Mouse (Mus musculus) bone marrow, adult 2 months (tissue): Measurements from ENCODE around the gene Tmub2. TPM values are rescaled to one million over a fixed set of nuclear protein-coding genes. Genes with fewer than 3 reads are reported as not detected.

Source experiments
- H3K27ac ChIP-seq: fragments of 200-500 bp; 2 replicates; pipeline ENCODE4 v1.5.1; 2012; ENCODE audit warnings: low read depth, mild to moderate bottlenecking, control low read depth, inconsistent platforms, low read length; ENCODE audit not compliant: control insufficient read depth, poor library complexity, insufficient read depth
- H3K4me1 ChIP-seq: fragments of 200-500 bp; 2 replicates; pipeline ENCODE4 v1.6.1; 2011; ENCODE audit warnings: low read length; ENCODE audit not compliant: control insufficient read depth, insufficient read depth
- H3K4me3 ChIP-seq: fragments of 200-500 bp; replicated peaks from 2 replicates; pipeline ENCODE3; 2011; ENCODE audit warnings: mild to moderate bottlenecking, low read depth, low read length, control low read depth; ENCODE audit not compliant: control insufficient read depth
- CTCF ChIP-seq: fragments of 200-500 bp; IDR thresholded peaks from 2 replicates; pipeline ENCODE4 v1.5.1; 2011; ENCODE audit warnings: low read length, control low read depth; ENCODE audit not compliant: control insufficient read depth, insufficient read depth
- POLR2A ChIP-seq: fragments of 200-500 bp; IDR thresholded peaks from 2 replicates; pipeline ENCODE4 v1.6.1; 2011; ENCODE audit warnings: low read depth, mild to moderate bottlenecking, control low read depth, low read length, borderline replicate concordance; ENCODE audit not compliant: control insufficient read depth
- WGBS: fragments of 180-500 bp; shearing (Covaris S2); methylation state at CpG from one replicate; pipeline ENCODE4 v1.1.7; 2018; 5-methylcytosine and 5-hydroxymethylcytosine counted together
- polyA plus RNA-seq: library from polyadenylated mRNA; stranded (reverse); fragments of >200 nt; gene quantifications from 2 replicates; pipeline ENCODE4 v1.2.4, GENCODE M21; 2011; ENCODE audit warnings: low replicate concordance; ENCODE audit not compliant: missing spikeins, insufficient read depth, insufficient read length

Tmub2 gene
- polyA plus RNA-seq, 1 experiment = 36.9 TPM

GRCm38 (mm10) chr11:102319410-102319792 lies 34.7 kb downstream of the Tmub2 start, which contains the start of gene Ubtf:
Gene Ubtf (minus strand): TSS chr11:102319742.
- under 1% methylated on average over 25 of the region's 25 CpGs for WGBS
- peak; percentile 70; the same call in 1 of the 2 replicates for TF ChIP-seq POLR2A
- no peak for TF ChIP-seq CTCF

GRCm38 (mm10) chr11:102319941-102320685 lies 35.4 kb downstream of the Tmub2 start:
- H3K27ac ChIP-seq = peak overlapping the region; percentile 97
- peaks cover 5% of the 10 kb centered on the region for H3K4me1 ChIP-seq
- 1% methylated on average over 38 of the region's 38 CpGs for WGBS
- peak overlapping the region; percentile 87 for H3K4me3 ChIP-seq
- TF ChIP-seq CTCF (no peak), POLR2A (peak; percentile 90)

More at GRCm38 (mm10) chr11:102319410-102319792, 34.7 kb downstream of the Tmub2 start, which contains the start of gene Ubtf:
- Histone ChIP-seq H3K4me3 (peak within 1 kb of the TSS; percentile 89), H3K4me1 (peaks cover 5% of the 10 kb centered on the region), H3K27ac (peak within 1 kb of the TSS; percentile 97)

- Histone ChIP-seq H3K4me1 (peaks cover 4% of the 10 kb centered on the region), H3K4me3 (peak overlapping the region; percentile 87), H3K27ac (peak overlapping the region; percentile 97; the same call in 1 of the 2 replicates)
- WGBS = 39% methylated on average over 10 of the region's 10 CpGs
- no peak for TF ChIP-seq CTCF
- TF ChIP-seq POLR2A = 0 out of 2 replicates have a peak, but pooled peaks have one; percentile 34
These were observed 35.9 kb downstream of the Tmub2 start for GRCm38 (mm10) chr11:102320686-102321005.

GRCm38 (mm10) chr11:102321931-102322330 lies 37.2 kb downstream of the Tmub2 start:
- TF ChIP-seq CTCF (no peak), POLR2A (no peak)
- WGBS = 85% methylated on average over 6 of the region's 6 CpGs
- H3K4me1 ChIP-seq = peaks cover 4% of the 10 kb centered on the region
- no peak overlapping the region for H3K4me3 ChIP-seq
- H3K27ac ChIP-seq = no peak overlapping the region

GRCm38 (mm10) chr11:102323516-102323915 lies 38.8 kb downstream of the Tmub2 start:
- H3K27ac ChIP-seq = no peak overlapping the region

GRCm38 (mm10) chr11:102327250-102327649 lies 42.5 kb downstream of the Tmub2 start:
- Histone ChIP-seq H3K4me1 (no peaks in the 10 kb centered on the region), H3K4me3 (no peak overlapping the region), H3K27ac (no peak overlapping the region)
- 80% methylated on average over 5 of the region's 5 CpGs for WGBS
- no peak for TF ChIP-seq POLR2A

More at GRCm38 (mm10) chr11:102323516-102323915, 38.8 kb downstream of the Tmub2 start:
- WGBS = 68% methylated on average over 1 of the region's 1 CpGs
- peaks cover 4% of the 10 kb centered on the region for H3K4me1 ChIP-seq
- TF ChIP-seq CTCF = no peak
- no peak for TF ChIP-seq POLR2A
- no peak overlapping the region for H3K4me3 ChIP-seq

- TF ChIP-seq CTCF (no peak), POLR2A (no peak)
- no peak overlapping the region for H3K27ac ChIP-seq
- WGBS = 76% methylated on average over 7 of the region's 7 CpGs
- H3K4me1 ChIP-seq = no peaks in the 10 kb centered on the region
- no peak overlapping the region for H3K4me3 ChIP-seq
These were observed 43.1 kb downstream of the Tmub2 start for GRCm38 (mm10) chr11:102327839-102328238.

- Histone ChIP-seq H3K4me1 (no peaks in the 10 kb centered on the region), H3K27ac (no peak overlapping the region), H3K4me3 (no peak overlapping the region)
- no peak for TF ChIP-seq CTCF
- TF ChIP-seq POLR2A = no peak
These were observed 44.8 kb downstream of the Tmub2 start for GRCm38 (mm10) chr11:102329518-102329917.
